Mouse (Mus musculus): Measurements from ENCODE around the gene Enpp5. TPM values are rescaled to one million over a fixed set of nuclear protein-coding genes. Genes with fewer than 3 reads are reported as not detected.

Enpp5 gene
- polyA plus RNA-seq, 1 experiment from 2014 or later = 8.1 TPM

- no peaks in the 10 kb centered on the region for H3K27me3 ChIP-seq (ENCODE audit: control insufficient read depth, insufficient read depth, low read length)
- WGBS = under 1% methylated on average over 76 of the region's 76 CpGs
- ATAC-seq (replicated peaks; ENCODE audit: low FRiP score) (peak; percentile 99), DNase-seq (ENCODE audit: low spot score) (peak; percentile 91)
- no peaks in the 10 kb centered on the region for H3K9me3 ChIP-seq (ENCODE audit: control insufficient read depth, low read length)
- peak within 1 kb of the TSS; percentile 62 for H3K4me3 ChIP-seq (ENCODE audit: low read depth, low read length)
- peak within 1 kb of the TSS; percentile 92 for H3K4me2 ChIP-seq (ENCODE audit: low read depth, low read length, severe bottlenecking)
- H3K27ac ChIP-seq (ENCODE audit: low read depth, low read length) = no peak within 1 kb of the TSS
- no peaks in the 10 kb centered on the region for H3K36me3 ChIP-seq (ENCODE audit: control insufficient read depth, insufficient read depth, low read length)
- H3K4me1 ChIP-seq (replicated peaks; ENCODE audit: control insufficient read depth, insufficient read depth, low read length) = 0 out of 2 replicates have a peak, but pooled peaks cover 2% of the 10 kb centered on the region
- peak within 1 kb of the TSS; percentile 71 for H3K9ac ChIP-seq (ENCODE audit: low read length)
Measured at GRCm38 (mm10) chr17:44105287-44106138, 26.9 kb downstream of the Enpp5 start, which contains the start of gene Enpp4. Gene Enpp4 (minus strand): TSS chr17:44105809.

DNA sequence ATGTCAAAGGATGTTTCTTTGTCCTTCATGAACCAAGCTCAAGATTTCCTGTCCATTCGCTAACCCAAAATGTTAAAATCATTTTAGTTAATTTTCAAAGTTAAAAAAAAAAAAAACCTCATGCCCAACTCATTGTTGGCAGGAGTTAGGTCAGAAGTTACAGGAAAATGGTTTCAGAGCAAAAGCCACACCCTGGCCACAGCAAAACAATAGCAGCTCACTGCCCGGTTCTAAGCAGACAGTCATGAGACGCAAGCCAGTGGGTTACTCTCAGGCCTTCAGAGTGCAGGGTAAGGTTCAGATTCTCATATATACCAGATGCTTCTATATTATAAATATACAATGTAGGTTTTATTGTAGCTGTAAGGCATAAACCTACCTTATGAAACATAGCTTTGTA, 29.7 kb downstream of the Enpp5 start:
- Histone ChIP-seq H3K4me1 (replicated peaks; ENCODE audit: control insufficient read depth, insufficient read depth, low read length) (0 out of 2 replicates have a peak, but pooled peaks cover 2% of the 10 kb centered on the region), H3K9me3 (ENCODE audit: control insufficient read depth, low read length) (no peaks in the 10 kb centered on the region), H3K27ac (ENCODE audit: low read depth, low read length) (no peak overlapping the region), H3K4me3 (ENCODE audit: low read depth, low read length) (no peak overlapping the region), H3K4me2 (ENCODE audit: low read depth, low read length, severe bottlenecking) (no peak overlapping the region), H3K9ac (ENCODE audit: low read length) (no peak overlapping the region), H3K27me3 (ENCODE audit: control insufficient read depth, insufficient read depth, low read length) (no peaks in the 10 kb centered on the region), H3K36me3 (ENCODE audit: control insufficient read depth, insufficient read depth, low read length) (no peaks in the 10 kb centered on the region)
- DNase-seq (ENCODE audit: low spot score) = no peak
- ATAC-seq (replicated peaks; ENCODE audit: low FRiP score) = no peak
- WGBS = 78% methylated on average over 3 of the region's 3 CpGs

DNA sequence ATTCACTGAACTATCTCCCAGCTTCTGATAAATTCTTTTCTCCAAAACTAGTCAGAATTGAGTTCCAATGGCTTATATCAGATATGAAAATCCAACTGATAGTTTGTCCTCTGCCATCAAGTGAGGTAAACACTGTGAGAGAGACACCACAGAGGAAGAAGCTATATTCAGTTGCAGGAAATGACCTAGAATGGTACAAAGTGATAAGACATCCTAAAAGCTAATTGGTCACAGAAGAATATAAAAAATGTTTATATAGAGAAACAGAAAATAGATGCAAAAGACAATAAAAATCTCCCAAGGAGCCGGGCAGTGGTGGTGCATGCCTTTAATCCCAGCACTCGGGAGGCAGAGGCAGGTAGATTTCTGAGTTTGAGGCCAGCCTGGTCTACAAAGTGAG, 38.0 kb downstream of the Enpp5 start:
- ATAC-seq (replicated peaks; ENCODE audit: low FRiP score) (no peak), DNase-seq (ENCODE audit: low spot score) (no peak)
- no peaks in the 10 kb centered on the region for H3K4me1 ChIP-seq (replicated peaks; ENCODE audit: control insufficient read depth, insufficient read depth, low read length)
- H3K9me3 ChIP-seq (ENCODE audit: control insufficient read depth, low read length) = no peaks in the 10 kb centered on the region
- no peaks in the 10 kb centered on the region for H3K27me3 ChIP-seq (ENCODE audit: control insufficient read depth, insufficient read depth, low read length)
- H3K36me3 ChIP-seq (ENCODE audit: control insufficient read depth, insufficient read depth, low read length) = no peaks in the 10 kb centered on the region
- H3K4me2 ChIP-seq (ENCODE audit: low read depth, low read length, severe bottlenecking) = no peak overlapping the region
- H3K4me3 ChIP-seq (ENCODE audit: low read depth, low read length) = no peak overlapping the region
- H3K9ac ChIP-seq (ENCODE audit: low read length) = no peak overlapping the region
- H3K27ac ChIP-seq (ENCODE audit: low read depth, low read length) = no peak overlapping the region
- 78% methylated on average over 2 of the region's 2 CpGs for WGBS

DNA sequence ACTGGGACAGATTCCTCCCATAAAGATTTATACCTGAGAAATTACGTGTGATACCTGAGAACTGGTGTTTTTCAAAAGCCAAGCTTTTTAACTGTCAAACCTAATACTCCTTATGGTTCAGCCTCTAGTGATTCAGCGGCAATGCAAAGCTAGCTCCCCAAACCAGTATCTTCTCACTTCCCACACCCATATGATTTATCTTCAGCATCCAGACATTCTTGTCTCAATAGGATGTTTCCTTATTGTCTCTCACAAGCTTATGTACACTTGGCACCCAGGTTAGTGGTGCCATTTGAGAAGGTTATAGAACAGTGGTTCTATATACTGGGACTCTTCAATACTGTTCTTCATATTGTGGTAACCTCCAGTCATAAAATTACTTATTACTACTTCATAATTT, 39.1 kb downstream of the Enpp5 start:
- Histone ChIP-seq H3K4me3 (ENCODE audit: low read depth, low read length) (no peak overlapping the region), H3K4me2 (ENCODE audit: low read depth, low read length, severe bottlenecking) (no peak overlapping the region), H3K4me1 (replicated peaks; ENCODE audit: control insufficient read depth, insufficient read depth, low read length) (no peaks in the 10 kb centered on the region), H3K27me3 (ENCODE audit: control insufficient read depth, insufficient read depth, low read length) (no peaks in the 10 kb centered on the region), H3K27ac (ENCODE audit: low read depth, low read length) (no peak overlapping the region), H3K9me3 (ENCODE audit: control insufficient read depth, low read length) (no peaks in the 10 kb centered on the region), H3K36me3 (ENCODE audit: control insufficient read depth, insufficient read depth, low read length) (no peaks in the 10 kb centered on the region), H3K9ac (ENCODE audit: low read length) (no peak overlapping the region)
- 81% methylated on average over 2 of the region's 2 CpGs for WGBS
- no peak for ATAC-seq (replicated peaks; ENCODE audit: low FRiP score)
- no peak for DNase-seq (ENCODE audit: low spot score)

DNA sequence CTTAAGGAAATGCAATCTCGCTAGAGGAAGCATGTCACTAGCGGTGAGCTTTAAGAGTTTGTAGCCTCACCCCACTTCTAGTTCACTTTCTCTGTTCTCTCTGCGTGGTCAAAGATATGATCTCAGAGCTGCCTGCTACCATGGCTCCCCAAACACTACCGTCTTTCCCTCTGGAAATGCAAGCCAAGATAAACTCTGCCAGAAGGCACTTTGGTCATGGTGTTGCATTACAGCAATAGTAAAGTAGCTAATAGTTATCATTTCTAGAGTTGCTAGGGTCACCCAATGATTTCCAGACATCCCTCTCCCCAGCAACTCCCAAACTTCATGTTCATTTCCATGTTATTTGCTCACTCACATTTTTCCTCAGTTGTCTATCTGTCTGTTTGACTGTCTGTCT, 39.6 kb downstream of the Enpp5 start:
- ATAC-seq (replicated peaks; ENCODE audit: low FRiP score) (no peak), DNase-seq (ENCODE audit: low spot score) (no peak)
- no peak overlapping the region for H3K9ac ChIP-seq (ENCODE audit: low read length)
- H3K4me1 ChIP-seq (replicated peaks; ENCODE audit: control insufficient read depth, insufficient read depth, low read length) = no peaks in the 10 kb centered on the region
- H3K9me3 ChIP-seq (ENCODE audit: control insufficient read depth, low read length) = no peaks in the 10 kb centered on the region
- no peak overlapping the region for H3K4me3 ChIP-seq (ENCODE audit: low read depth, low read length)
- 79% methylated on average over 4 of the region's 4 CpGs for WGBS
- no peaks in the 10 kb centered on the region for H3K27me3 ChIP-seq (ENCODE audit: control insufficient read depth, insufficient read depth, low read length)
- H3K27ac ChIP-seq (ENCODE audit: low read depth, low read length) = no peak overlapping the region
- no peaks in the 10 kb centered on the region for H3K36me3 ChIP-seq (ENCODE audit: control insufficient read depth, insufficient read depth, low read length)
- H3K4me2 ChIP-seq (ENCODE audit: low read depth, low read length, severe bottlenecking) = no peak overlapping the region

DNA sequence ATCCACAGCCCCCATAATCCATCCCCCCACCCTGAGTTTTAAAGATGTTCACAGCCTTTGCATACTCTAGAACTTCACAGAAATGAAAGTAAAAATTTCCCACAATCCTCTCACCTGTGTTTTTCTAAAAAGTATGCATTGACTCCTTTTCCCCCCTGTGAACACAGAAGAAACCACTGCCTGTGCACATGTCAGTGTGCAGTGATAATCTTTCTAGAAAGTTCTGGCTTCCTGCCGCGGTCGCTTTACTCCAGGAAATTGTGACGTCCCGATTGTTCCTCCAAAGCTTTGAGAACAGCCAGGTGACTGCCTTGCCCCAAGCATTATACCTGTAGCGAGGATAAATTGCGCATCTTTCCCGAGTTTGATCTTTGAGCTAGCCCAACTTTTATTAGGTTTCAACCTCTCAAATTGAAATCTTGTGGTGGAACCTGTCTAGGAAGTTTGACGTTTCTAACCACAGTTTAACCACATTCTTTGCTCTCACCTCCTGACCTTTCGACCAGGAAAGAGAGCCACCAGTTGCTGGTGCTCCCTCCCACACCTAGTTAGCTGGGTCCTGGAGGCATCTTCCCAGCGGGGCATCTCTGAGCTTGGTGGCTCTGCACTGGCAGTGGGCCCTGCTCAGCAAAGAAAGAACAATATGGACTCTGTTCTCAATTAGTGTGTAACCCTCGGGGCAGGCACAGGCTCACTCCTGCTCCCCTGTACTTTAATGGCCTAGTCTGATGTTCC, 42.9 kb downstream of the Enpp5 start:
- no peaks in the 10 kb centered on the region for H3K9me3 ChIP-seq (ENCODE audit: control insufficient read depth, low read length)
- no peaks in the 10 kb centered on the region for H3K36me3 ChIP-seq (ENCODE audit: control insufficient read depth, insufficient read depth, low read length)
- no peaks in the 10 kb centered on the region for H3K27me3 ChIP-seq (ENCODE audit: control insufficient read depth, insufficient read depth, low read length)
- H3K4me2 ChIP-seq (ENCODE audit: low read depth, low read length, severe bottlenecking) = no peak overlapping the region
- H3K9ac ChIP-seq (ENCODE audit: low read length) = no peak overlapping the region
- no peaks in the 10 kb centered on the region for H3K4me1 ChIP-seq (replicated peaks; ENCODE audit: control insufficient read depth, insufficient read depth, low read length)
- H3K27ac ChIP-seq (ENCODE audit: low read depth, low read length) = no peak overlapping the region
- ATAC-seq (replicated peaks; ENCODE audit: low FRiP score) = no peak
- H3K4me3 ChIP-seq (ENCODE audit: low read depth, low read length) = no peak overlapping the region
- DNase-seq (ENCODE audit: low spot score) = no peak
- 78% methylated on average over 12 of the region's 12 CpGs for WGBS

DNA sequence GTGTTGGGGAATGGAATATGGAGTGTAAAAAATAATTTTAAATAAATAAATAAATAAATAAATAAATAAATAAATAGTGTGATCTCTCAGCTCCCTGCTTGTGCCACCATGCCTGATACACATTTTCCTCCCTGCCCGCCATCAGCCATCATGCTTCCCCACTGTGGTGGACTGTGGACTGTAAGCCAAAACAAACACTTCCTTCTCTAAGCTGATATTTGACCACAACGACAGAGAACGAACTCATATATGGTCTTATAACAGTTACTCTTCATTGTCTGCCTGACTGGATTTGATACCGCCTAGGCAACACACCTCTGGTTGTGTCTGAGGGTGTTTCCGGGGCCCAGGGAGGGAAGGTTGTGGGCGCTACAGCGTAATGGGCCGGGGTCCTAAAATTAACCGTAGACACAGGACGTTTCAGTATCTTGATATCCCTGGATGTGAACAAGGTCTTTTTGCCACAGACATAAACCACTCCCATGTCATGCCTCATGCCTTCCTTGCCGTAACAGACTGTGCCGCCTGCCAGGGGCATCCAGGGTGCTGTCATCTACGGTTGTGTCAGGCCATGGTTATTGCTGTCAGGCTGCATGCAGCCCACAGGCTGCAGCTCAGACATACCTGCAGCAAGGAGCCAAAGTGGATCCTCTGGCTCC, 50.6 kb downstream of the Enpp5 start:
- 91% methylated on average over 13 of the region's 13 CpGs for WGBS
- Histone ChIP-seq H3K27me3 (ENCODE audit: control insufficient read depth, insufficient read depth, low read length) (no peaks in the 10 kb centered on the region), H3K27ac (ENCODE audit: low read depth, low read length) (no peak overlapping the region), H3K9ac (ENCODE audit: low read length) (no peak overlapping the region), H3K4me1 (replicated peaks; ENCODE audit: control insufficient read depth, insufficient read depth, low read length) (no peaks in the 10 kb centered on the region), H3K4me3 (ENCODE audit: low read depth, low read length) (no peak overlapping the region), H3K4me2 (ENCODE audit: low read depth, low read length, severe bottlenecking) (no peak overlapping the region), H3K9me3 (ENCODE audit: control insufficient read depth, low read length) (no peaks in the 10 kb centered on the region; the same call in 1 of the 2 replicates), H3K36me3 (ENCODE audit: control insufficient read depth, insufficient read depth, low read length) (no peaks in the 10 kb centered on the region)
- ATAC-seq (replicated peaks; ENCODE audit: low FRiP score) (no peak), DNase-seq (ENCODE audit: low spot score) (no peak)

DNA sequence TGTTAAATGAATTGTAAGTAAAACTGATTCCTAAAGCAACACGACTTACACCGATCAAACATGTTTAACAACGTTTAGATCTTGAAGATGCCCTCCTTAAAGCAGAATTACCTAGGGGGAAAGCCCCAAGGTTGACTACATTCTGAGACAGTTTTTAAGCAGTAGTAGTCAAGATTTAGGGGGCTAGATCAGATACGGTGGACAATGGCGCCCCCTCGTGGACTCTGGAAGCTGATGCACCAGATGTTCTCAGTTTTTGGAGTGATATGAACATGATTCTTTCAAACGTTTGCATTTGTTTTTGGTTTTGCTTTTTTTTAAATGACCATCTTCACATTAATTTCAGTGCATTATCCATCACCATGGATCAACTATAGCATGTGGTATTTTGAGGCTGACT, 51.8 kb downstream of the Enpp5 start:
- ATAC-seq (replicated peaks; ENCODE audit: low FRiP score) = no peak
- Histone ChIP-seq H3K36me3 (ENCODE audit: control insufficient read depth, insufficient read depth, low read length) (no peaks in the 10 kb centered on the region), H3K4me2 (ENCODE audit: low read depth, low read length, severe bottlenecking) (no peak overlapping the region), H3K27ac (ENCODE audit: low read depth, low read length) (no peak overlapping the region), H3K27me3 (ENCODE audit: control insufficient read depth, insufficient read depth, low read length) (no peaks in the 10 kb centered on the region), H3K4me3 (ENCODE audit: low read depth, low read length) (no peak overlapping the region), H3K9me3 (ENCODE audit: control insufficient read depth, low read length) (no peaks in the 10 kb centered on the region; the same call in 1 of the 2 replicates), H3K4me1 (replicated peaks; ENCODE audit: control insufficient read depth, insufficient read depth, low read length) (no peaks in the 10 kb centered on the region), H3K9ac (ENCODE audit: low read length) (no peak overlapping the region)
- 14% methylated on average over 7 of the region's 7 CpGs for WGBS
- peak; percentile 82 for DNase-seq (ENCODE audit: low spot score)

All from forebrain, embryonic 11.5 days (tissue).